Mouse (Mus musculus) forebrain, embryonic 16.5 days (tissue): Measurements from ENCODE around the gene Cers5. TPM values are rescaled to one million over a fixed set of nuclear protein-coding genes. Genes with fewer than 3 reads are reported as not detected.
"Not testable (repeated sequence)": the region's sequence is repeated elsewhere in the genome, so short reads cannot be mapped to it uniquely, and the experiment has no call there.

Experiments used
- ATAC-seq: fragments of 200-750 bp; cut with Nextera tagmentation; 2 replicates; pipeline ENCODE4 v1.8.0; 2017; ENCODE audit warnings: mild to moderate bottlenecking, moderate library complexity
- H3K27ac ChIP-seq: fragments of 300-500 bp; sonication (generic); 2 replicates; pipeline ENCODE4 v1.5.1; 2014; ENCODE audit warnings: low read length, control low read depth
- H3K27me3 ChIP-seq: fragments of 300-500 bp; sonication (generic); replicated peaks from 2 replicates; pipeline ENCODE4 v1.6.1; 2014; ENCODE audit warnings: low read length; ENCODE audit not compliant: control insufficient read depth, insufficient read depth
- H3K36me3 ChIP-seq: fragments of 300-500 bp; sonication (generic); 2 replicates; pipeline ENCODE4 v1.6.1; 2014; ENCODE audit not compliant: control insufficient read depth, insufficient read depth
- H3K4me1 ChIP-seq: fragments of 300-500 bp; sonication (generic); replicated peaks from 2 replicates; pipeline ENCODE4 v1.6.1; 2014; ENCODE audit warnings: low read length; ENCODE audit not compliant: control insufficient read depth, insufficient read depth
- H3K4me2 ChIP-seq: fragments of 300-500 bp; sonication (generic); 2 replicates; pipeline ENCODE4 v1.6.1; 2014; ENCODE audit warnings: mild to moderate bottlenecking, low read length, control low read depth
- H3K4me3 ChIP-seq: fragments of 300-500 bp; sonication (generic); replicated peaks from 2 replicates; pipeline ENCODE4 v1.5.1; 2014; ENCODE audit warnings: mild to moderate bottlenecking, low read length, control low read depth
- H3K9ac ChIP-seq: fragments of 300-500 bp; sonication (generic); replicated peaks from 2 replicates; pipeline ENCODE4 v1.6.1; 2014; ENCODE audit warnings: low read depth, low read length, control low read depth
- H3K9me3 ChIP-seq: fragments of 300-500 bp; sonication (generic); 2 replicates; pipeline ENCODE4 v1.6.1; 2016; ENCODE audit warnings: low read length; ENCODE audit not compliant: control insufficient read depth
- WGBS: fragments of 180-500 bp; shearing (Covaris S2); extraction: QIAGEN DNeasy Blood & Tissue Kit; methylation state at CpG from one replicate; pipeline ENCODE4 v1.1.7; 2014; 5-methylcytosine and 5-hydroxymethylcytosine counted together
- polyA plus RNA-seq: library from polyadenylated mRNA; unstranded; fragments of >200 nt; fragmentation: Nextera tagmentation; extraction: Ambion mirVana; gene quantifications from 2 replicates; pipeline ENCODE4 v1.2.1, GENCODE M21; 2015

Cers5 gene
- polyA plus RNA-seq, 1 experiment from 2014 or later: 77.9 TPM

DNA sequence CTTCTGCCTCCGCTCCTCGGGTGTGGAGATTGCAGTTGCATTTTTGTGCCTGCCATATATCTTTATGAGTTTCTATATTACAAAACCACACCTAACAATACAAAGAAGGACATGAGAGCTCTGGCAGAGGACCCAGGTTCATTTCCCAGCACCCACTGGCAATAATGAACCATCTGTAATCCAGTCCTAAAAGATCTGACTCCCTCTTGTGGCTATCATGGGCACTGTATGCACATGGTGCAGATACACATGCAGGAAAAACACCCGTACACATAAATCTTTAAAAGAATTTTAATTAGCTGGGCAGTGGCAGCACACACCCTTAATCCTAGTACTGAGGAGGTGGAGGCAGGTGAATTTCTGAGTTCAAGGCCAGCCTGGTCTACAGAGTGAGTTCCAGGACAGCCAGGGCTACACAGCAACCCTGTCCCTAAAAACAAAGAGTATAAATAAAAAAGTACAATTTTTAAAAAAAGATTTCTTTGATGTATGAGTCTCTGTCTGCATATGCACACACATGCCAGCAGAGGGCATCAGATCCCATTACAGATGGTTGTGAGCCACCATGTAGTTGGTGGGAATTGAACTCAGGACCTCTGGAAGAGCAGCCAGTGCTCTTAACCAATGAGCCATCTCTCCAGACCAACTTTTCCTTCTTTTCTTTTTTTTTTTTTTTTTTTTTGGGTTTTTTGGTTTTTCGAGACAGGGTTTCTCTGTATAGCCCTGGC lies 43.5 kb downstream of the Cers5 start:
- Histone ChIP-seq H3K4me3 (no peak overlapping the region), H3K4me1 (peaks cover 19% of the 10 kb centered on the region), H3K4me2 (no peak overlapping the region), H3K27me3 (no peaks in the 10 kb centered on the region), H3K27ac (no peak overlapping the region), H3K9me3 (0 out of 2 replicates have a peak, but pooled peaks cover 3% of the 10 kb centered on the region), H3K36me3 (peaks cover 13% of the 10 kb centered on the region), H3K9ac (no peak overlapping the region)
- ATAC-seq: no peak
- 96% methylated on average over 3 of the region's 4 CpGs for WGBS

DNA sequence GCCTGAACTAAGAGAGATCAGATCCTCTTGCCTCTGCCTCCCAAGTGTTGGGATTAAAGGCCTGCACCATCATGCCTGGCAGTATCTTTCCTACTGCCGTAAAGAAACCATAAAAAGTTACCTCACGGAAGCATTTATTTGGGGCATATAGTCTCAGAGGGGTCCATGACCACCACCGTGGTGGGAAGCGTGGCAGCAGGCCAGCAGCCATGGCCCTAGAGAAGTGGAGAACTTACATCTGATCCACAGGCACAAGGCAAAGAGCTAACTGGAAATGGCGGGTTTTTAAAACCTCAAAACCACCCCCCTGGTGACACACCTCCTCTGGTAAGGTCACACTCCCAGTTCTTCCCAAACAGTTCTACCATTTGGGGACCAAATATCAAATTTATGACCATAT lies 44.5 kb downstream of the Cers5 start:
- no peak overlapping the region for H3K4me3 ChIP-seq
- peaks cover 28% of the 10 kb centered on the region for H3K4me1 ChIP-seq
- H3K36me3 ChIP-seq: peaks cover 10% of the 10 kb centered on the region
- no peak overlapping the region for H3K27ac ChIP-seq
- WGBS: 98% methylated on average over 5 of the region's 5 CpGs
- no peaks in the 10 kb centered on the region for H3K27me3 ChIP-seq
- H3K9ac ChIP-seq: no peak overlapping the region
- no peak for ATAC-seq
- H3K4me2 ChIP-seq: no peak overlapping the region
- 0 out of 2 replicates have a peak, but pooled peaks cover 3% of the 10 kb centered on the region for H3K9me3 ChIP-seq

DNA sequence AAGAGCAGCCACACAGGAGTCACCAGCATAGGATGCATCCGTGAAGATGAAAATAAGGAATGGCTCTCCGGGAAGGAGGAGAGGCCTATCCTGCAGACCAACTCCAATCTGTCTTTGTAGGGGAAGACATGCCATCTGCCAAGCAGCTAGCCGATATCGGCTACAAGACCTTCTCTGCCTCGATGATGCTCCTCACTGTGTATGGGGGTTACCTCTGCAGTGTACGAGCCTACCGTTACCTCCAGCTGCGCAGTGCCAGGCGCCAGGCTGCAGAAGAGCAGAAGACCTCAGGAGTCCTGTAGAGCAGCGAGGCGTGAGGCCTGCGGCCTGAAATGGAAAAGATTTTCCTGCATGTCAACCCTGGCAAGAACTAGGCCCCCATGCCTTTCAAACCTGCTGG lies 45.2 kb downstream of the Cers5 start:
- Histone ChIP-seq H3K4me1 (peaks cover 28% of the 10 kb centered on the region), H3K4me2 (no peak overlapping the region), H3K4me3 (no peak overlapping the region), H3K27ac (no peak overlapping the region), H3K36me3 (peaks cover 10% of the 10 kb centered on the region), H3K9me3 (0 out of 2 replicates have a peak, but pooled peaks cover 3% of the 10 kb centered on the region), H3K9ac (no peak overlapping the region), H3K27me3 (no peaks in the 10 kb centered on the region)
- 95% methylated on average over 12 of the region's 12 CpGs for WGBS
- ATAC-seq: no peak

DNA sequence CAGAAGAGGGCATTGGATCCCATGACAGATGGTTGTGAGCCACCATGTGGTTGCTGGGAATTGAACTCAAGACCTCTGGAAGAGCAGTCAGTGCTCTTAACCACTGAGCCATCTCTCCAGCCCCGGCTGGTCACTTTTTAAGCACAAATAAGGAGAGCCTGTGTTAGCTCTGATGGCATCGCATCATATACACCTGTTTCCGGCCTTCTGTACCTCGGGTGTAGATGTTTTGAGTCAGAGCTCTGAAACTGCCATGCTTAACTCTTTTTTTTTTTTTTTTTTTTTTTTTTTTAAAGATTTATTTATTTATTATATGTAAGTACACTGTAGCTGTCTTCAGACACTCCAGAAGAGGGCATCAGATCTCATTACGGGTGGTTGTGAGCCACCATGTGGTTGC lies 45.6 kb downstream of the Cers5 start:
- H3K9ac ChIP-seq, ATAC-seq, H3K4me2 ChIP-seq, H3K27me3 ChIP-seq, H3K27ac ChIP-seq, H3K4me3 ChIP-seq, H3K36me3 ChIP-seq, H3K9me3 ChIP-seq: not testable (repeated sequence)
- WGBS: 92% methylated on average over 4 of the region's 5 CpGs
- peaks cover 28% of the 10 kb centered on the region for H3K4me1 ChIP-seq

DNA sequence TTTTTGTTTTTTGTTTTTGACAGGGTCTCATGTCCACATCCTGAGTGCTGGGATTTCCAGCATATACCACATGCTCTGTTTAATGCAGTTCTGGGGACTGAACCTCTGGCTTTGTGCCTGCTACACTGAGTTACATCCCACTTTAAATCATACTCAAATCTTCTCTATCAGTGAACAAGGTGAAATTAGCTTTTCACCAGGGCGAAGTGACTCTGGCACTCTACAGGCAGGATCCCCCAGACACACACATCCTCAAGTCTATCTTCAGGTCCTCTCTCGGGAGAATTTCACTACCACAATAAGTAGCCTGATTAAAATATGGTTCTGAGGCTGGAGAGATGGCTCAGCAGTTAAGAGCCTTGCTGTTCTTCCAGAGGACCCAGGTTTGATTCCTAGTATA lies 46.1 kb downstream of the Cers5 start:
- 75% methylated on average over 2 of the region's 2 CpGs for WGBS
- 0 out of 2 replicates have a peak, but pooled peaks cover 3% of the 10 kb centered on the region for H3K9me3 ChIP-seq
- peaks cover 28% of the 10 kb centered on the region for H3K4me1 ChIP-seq
- peaks cover 10% of the 10 kb centered on the region for H3K36me3 ChIP-seq
- H3K4me3 ChIP-seq: peak overlapping the region; percentile 77
- no peak overlapping the region for H3K27ac ChIP-seq
- H3K27me3 ChIP-seq: no peaks in the 10 kb centered on the region
- H3K9ac ChIP-seq: peak overlapping the region; percentile 87
- peak overlapping the region; percentile 63 for H3K4me2 ChIP-seq
- no peak for ATAC-seq

DNA sequence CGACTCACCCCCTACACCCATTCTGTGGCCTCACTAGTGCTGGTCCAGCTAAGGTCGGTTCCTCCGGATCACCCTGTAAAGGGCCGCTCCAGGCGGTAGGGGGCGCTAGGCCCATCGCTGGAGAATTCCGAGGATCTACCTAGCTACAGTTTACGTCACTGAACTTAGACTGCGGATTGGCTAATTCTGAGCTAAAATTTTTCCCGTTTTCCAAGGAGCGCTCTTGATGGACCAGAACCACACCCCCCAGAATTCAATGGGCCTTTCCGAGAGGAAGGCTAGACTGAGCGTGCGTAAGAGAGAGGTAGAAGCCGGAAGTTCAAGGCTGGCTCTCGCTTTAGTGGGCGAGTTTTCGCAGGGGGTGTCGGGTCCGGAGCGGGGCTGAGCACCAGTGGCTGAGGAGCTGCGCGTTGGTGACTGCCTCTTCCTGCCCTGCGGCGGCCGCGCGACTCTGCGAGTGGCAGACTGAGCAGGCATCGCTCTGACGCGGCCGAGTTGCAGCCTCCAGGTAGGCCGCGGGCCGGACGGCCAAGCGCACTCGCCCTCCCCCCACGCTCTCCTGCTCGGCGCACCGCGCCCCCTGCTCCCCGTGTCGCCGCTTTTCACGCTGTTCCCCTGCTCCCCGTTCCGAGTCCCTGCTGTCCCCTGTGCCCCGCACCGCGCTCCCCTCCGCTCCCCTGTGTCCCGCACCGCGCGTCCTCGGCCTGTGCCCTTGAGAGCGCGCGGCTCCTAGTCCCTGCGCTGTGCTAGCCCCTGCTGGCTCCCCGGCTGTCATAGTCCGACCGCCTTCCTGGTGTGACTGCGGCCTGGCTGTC lies 47.1 kb downstream of the Cers5 start, which contains the start of gene Cox14:
Cox14 (plus strand) TSS at position 278 of the 815 bp plus-strand sequence.
- Histone ChIP-seq H3K9ac (peak within 1 kb of the TSS; percentile 87), H3K36me3 (peaks cover 10% of the 10 kb centered on the region), H3K27me3 (no peaks in the 10 kb centered on the region), H3K9me3 (0 out of 2 replicates have a peak, but pooled peaks cover 3% of the 10 kb centered on the region), H3K4me3 (peak within 1 kb of the TSS; percentile 77), H3K4me2 (peak within 1 kb of the TSS; percentile 66), H3K27ac (peak within 1 kb of the TSS; percentile 82), H3K4me1 (peaks cover 28% of the 10 kb centered on the region)
- 0% methylated on average over 62 of the region's 68 CpGs for WGBS
- ATAC-seq: peak; percentile 96

DNA sequence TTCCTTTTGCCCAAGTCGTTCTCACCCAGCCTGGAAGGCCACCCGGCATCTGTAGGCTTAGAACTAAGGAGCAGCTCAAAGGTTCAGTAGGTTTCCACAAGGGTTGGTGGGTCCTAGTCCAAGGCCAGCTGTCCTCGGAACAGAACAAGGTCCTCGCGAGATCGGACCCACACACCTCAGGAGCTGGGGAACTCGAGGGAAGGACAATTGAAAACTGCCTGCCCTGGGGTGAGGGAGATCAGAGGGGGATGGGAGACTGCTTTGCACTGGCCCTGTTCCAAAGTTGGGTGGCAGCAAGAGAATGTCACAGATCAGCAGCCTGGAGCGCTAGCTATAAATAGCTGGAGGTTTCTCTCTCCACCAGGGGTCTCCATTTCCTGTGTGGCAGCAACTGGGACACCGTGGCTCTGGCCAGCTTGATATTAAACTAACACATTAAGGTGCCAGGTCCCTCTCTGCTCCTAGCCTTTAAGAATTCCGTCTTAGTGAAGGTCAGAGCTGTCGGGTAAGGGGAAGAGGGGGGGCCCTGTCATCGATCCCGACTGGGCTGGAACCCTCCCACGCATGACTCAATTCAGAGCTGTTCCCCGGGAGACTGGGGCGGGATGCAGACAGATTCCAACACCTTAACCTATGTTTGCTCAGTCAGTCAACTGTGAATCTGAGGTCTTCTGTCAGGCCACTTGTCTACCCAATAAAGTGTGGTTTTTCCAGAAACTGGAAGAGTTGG lies 48.2 kb downstream of the Cers5 start:
- Histone ChIP-seq H3K4me1 (peaks cover 28% of the 10 kb centered on the region), H3K27me3 (no peaks in the 10 kb centered on the region), H3K9ac (peak overlapping the region; percentile 64), H3K4me3 (peak overlapping the region; percentile 77), H3K27ac (peak overlapping the region; percentile 69), H3K4me2 (peak overlapping the region; percentile 66), H3K36me3 (peaks cover 10% of the 10 kb centered on the region), H3K9me3 (0 out of 2 replicates have a peak, but pooled peaks cover 3% of the 10 kb centered on the region)
- 10% methylated on average over 16 of the region's 16 CpGs for WGBS
- peak; percentile 19 for ATAC-seq

DNA sequence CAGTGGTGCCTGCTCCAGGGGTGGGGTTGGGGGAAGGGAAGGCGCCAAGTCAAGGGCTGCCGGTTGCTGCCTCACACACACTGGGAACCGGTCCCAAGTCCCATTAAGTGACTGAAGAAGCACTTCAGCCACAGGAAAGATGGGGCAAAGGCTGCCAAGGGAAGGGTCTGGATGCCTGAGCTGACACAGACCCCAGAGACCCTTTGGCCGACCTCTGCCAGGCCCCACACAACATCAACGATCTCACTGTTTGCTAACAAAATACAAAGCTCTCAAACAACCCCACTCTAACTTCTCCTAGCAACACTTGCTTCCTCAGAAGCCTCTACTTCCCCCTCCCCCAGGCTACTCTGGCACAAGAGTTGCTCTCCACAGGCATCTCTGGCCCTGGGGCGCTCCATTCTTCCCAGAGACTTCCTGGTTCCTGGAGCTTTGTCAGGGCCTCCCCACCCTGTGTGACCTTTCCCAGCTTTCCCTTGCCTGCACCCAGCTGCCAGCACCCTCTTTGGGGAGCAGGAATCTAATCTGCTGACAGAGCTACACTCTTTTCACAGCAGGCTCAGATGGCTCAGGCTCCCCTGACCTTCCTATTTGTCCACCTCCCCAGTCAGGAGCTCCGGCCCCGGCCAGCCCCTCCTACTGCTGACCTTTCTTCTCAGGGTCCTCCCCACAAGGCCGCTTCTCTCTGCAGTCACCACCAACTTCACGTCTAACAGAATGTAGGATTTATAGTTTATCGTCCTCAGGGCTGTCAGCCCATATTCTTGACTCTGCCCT lies 49.0 kb downstream of the Cers5 start:
- Histone ChIP-seq H3K4me1 (peaks cover 28% of the 10 kb centered on the region), H3K9ac (peak overlapping the region; percentile 64; the same call in 1 of the 2 replicates), H3K4me3 (no peak overlapping the region), H3K36me3 (peaks cover 2% of the 10 kb centered on the region), H3K4me2 (peak overlapping the region; percentile 66; the same call in 1 of the 2 replicates), H3K27ac (peak overlapping the region; percentile 69), H3K27me3 (no peaks in the 10 kb centered on the region), H3K9me3 (no peaks in the 10 kb centered on the region)
- WGBS: 18% methylated on average over 11 of the region's 11 CpGs
- ATAC-seq: no peak
